Mouse (Mus musculus) CH12.LX (cell line): ENCODE measurements around the gene Exd2. TPM values are rescaled to one million over a fixed set of nuclear protein-coding genes. Genes with fewer than 3 reads are reported as not detected.

Experiments
- DNase-seq: peaks from one replicate; pipeline ENCODE4 v3.0.0-alpha.2; 2013; ENCODE audit errors: extremely low read depth
- H3K27ac ChIP-seq: 2 replicates; pipeline ENCODE4 v1.5.1; 2012; ENCODE audit warnings: low read depth, mild to moderate bottlenecking, control low read depth, moderate library complexity; ENCODE audit not compliant: insufficient read depth
- H3K27me3 ChIP-seq: replicated peaks from 2 replicates; pipeline ENCODE3; 2012; ENCODE audit warnings: inconsistent platforms
- H3K36me3 ChIP-seq, 2 experiments: replicated peaks in 1 of 2; 2 replicates each; pipeline versions ENCODE3 to v1.6.1; 2012; ENCODE audit warnings: inconsistent platforms in 1 of 2, low read length in 1 of 2, mild to moderate bottlenecking in 1 of 2, mixed read lengths in 1 of 2, moderate library complexity in 1 of 2; ENCODE audit not compliant: control insufficient read depth in 1 of 2, insufficient read depth in 1 of 2
- H3K4me1 ChIP-seq, 2 experiments: 2 replicates each; pipeline ENCODE4 v1.6.1; 2012; ENCODE audit warnings: inconsistent platforms in 1 of 2, moderate library complexity in 1 of 2; ENCODE audit not compliant: insufficient read depth in 2 of 2, control insufficient read depth in 1 of 2
- H3K4me2 ChIP-seq: 2 replicates; pipeline ENCODE4 v1.6.1; 2012; ENCODE audit warnings: low read depth, mild to moderate bottlenecking, control low read depth; ENCODE audit not compliant: poor library complexity, insufficient read depth, severe bottlenecking
- H3K4me3 ChIP-seq, 3 experiments: fragments of 150-350 bp in 1 of 3; sonication (generic) in 1 of 3; replicated peaks in 1 of 3; 2 replicates each; pipeline versions ENCODE3 to v1.5.1; 2011 to 2012; ENCODE audit warnings: low read depth in 2 of 3, low read length in 2 of 3, mild to moderate bottlenecking in 2 of 3, moderate library complexity in 2 of 3, control low read depth in 1 of 3, improper control_type of control experiment in 1 of 3, inconsistent platforms in 1 of 3, mixed read lengths in 1 of 3; ENCODE audit not compliant: poor library complexity in 1 of 3
- H3K79me2 ChIP-seq: replicated peaks from 2 replicates; pipeline ENCODE4 v1.6.1; 2012; ENCODE audit warnings: mild to moderate bottlenecking, moderate library complexity; ENCODE audit not compliant: control insufficient read depth, poor library complexity, insufficient read depth, severe bottlenecking; ENCODE audit errors: extremely low read depth
- H3K9ac ChIP-seq: 2 replicates; pipeline ENCODE4 v1.6.1; 2012; ENCODE audit warnings: low read depth, mild to moderate bottlenecking, control low read depth, moderate library complexity; ENCODE audit not compliant: insufficient read depth
- H3K9me3 ChIP-seq: replicated peaks from 2 replicates; pipeline ENCODE3; 2012; ENCODE audit warnings: low read length, inconsistent platforms, mixed read lengths
- BHLHE40 ChIP-seq: IDR thresholded peaks from 2 replicates; pipeline ENCODE4 v1.6.1; 2011; ENCODE audit warnings: mild to moderate bottlenecking, low read depth, low read length, improper control_type of control experiment
- CHD2 ChIP-seq: IDR thresholded peaks from 2 replicates; pipeline ENCODE4 v1.6.1; 2011; ENCODE audit warnings: low read length, improper control_type of control experiment
- CTCF ChIP-seq, 2 experiments: IDR thresholded peaks in 1 of 2; conservative IDR thresholded peaks in 1 of 2; 2 replicates each; pipeline ENCODE4 v1.5.1; 2011 to 2012; ENCODE audit warnings: low read depth in 2 of 2, low read length in 2 of 2, improper control_type of control experiment in 1 of 2, inconsistent platforms in 1 of 2, mild to moderate bottlenecking in 1 of 2, moderate library complexity in 1 of 2
- EP300 ChIP-seq: IDR thresholded peaks from 2 replicates; pipeline ENCODE4 v1.6.1; 2011; ENCODE audit warnings: low read length, improper control_type of control experiment
- GABPA ChIP-seq: IDR thresholded peaks from 2 replicates; pipeline ENCODE4 v1.6.1; 2012; ENCODE audit warnings: low read depth, low read length, improper control_type of control experiment, inconsistent platforms; ENCODE audit not compliant: insufficient replicate concordance
- HCFC1 ChIP-seq: IDR thresholded peaks from 2 replicates; pipeline ENCODE4 v1.6.1; 2012; ENCODE audit warnings: low read depth, mild to moderate bottlenecking, inconsistent platforms, low read length, improper control_type of control experiment
- JUN ChIP-seq: IDR thresholded peaks from 2 replicates; pipeline ENCODE4 v1.6.1; 2011; ENCODE audit warnings: low read depth, mild to moderate bottlenecking, low read length, improper control_type of control experiment, moderate library complexity; ENCODE audit not compliant: insufficient read depth
- JUND ChIP-seq: conservative IDR thresholded peaks from 2 replicates; pipeline ENCODE4 v1.6.1; 2011; ENCODE audit warnings: low read depth, low read length, improper control_type of control experiment
- KAT2A ChIP-seq: IDR thresholded peaks from 2 replicates; pipeline ENCODE4 v1.6.1; 2012; ENCODE audit warnings: low read length, improper control_type of control experiment, inconsistent platforms; ENCODE audit not compliant: insufficient replicate concordance
- MAFK ChIP-seq: IDR thresholded peaks from 2 replicates; pipeline ENCODE4 v1.6.1; 2011; ENCODE audit warnings: low read length, improper control_type of control experiment; ENCODE audit not compliant: insufficient replicate concordance
- MAZ ChIP-seq: IDR thresholded peaks from 2 replicates; pipeline ENCODE4 v1.6.1; 2012; ENCODE audit warnings: low read depth, mild to moderate bottlenecking, inconsistent platforms, low read length, improper control_type of control experiment, moderate library complexity
- MEF2A ChIP-seq: IDR thresholded peaks from 2 replicates; pipeline ENCODE4 v1.6.1; 2014; ENCODE audit warnings: low read depth, mild to moderate bottlenecking, inconsistent platforms, low read length, improper control_type of control experiment, borderline replicate concordance
- MXI1 ChIP-seq: IDR thresholded peaks from 2 replicates; pipeline ENCODE4 v1.6.1; 2011; ENCODE audit warnings: mild to moderate bottlenecking, low read depth, low read length, improper control_type of control experiment
- MYC ChIP-seq: IDR thresholded peaks from 2 replicates; pipeline ENCODE4 v1.6.1; 2011; ENCODE audit warnings: low read depth, mild to moderate bottlenecking, improper control_type of control experiment, low read length
- NRF1 ChIP-seq: IDR thresholded peaks from 2 replicates; pipeline ENCODE4 v1.6.1; 2014; ENCODE audit warnings: low read depth, mild to moderate bottlenecking, inconsistent platforms, low read length, improper control_type of control experiment, moderate library complexity
- PAX5 ChIP-seq: IDR thresholded peaks from 2 replicates; pipeline ENCODE4 v1.6.1; 2012; ENCODE audit warnings: low read length, inconsistent platforms, mixed read lengths
- POLR2A ChIP-seq: IDR thresholded peaks from 2 replicates; pipeline ENCODE4 v1.6.1; 2011; ENCODE audit warnings: low read depth, mild to moderate bottlenecking, improper control_type of control experiment, low read length
- POLR2AphosphoS2 ChIP-seq: IDR thresholded peaks from 2 replicates; pipeline ENCODE4 v1.6.1; 2011; ENCODE audit warnings: low read depth, low read length, improper control_type of control experiment
- RAD21 ChIP-seq: IDR thresholded peaks from 2 replicates; pipeline ENCODE4 v1.6.1; 2011; ENCODE audit warnings: low read depth, mild to moderate bottlenecking, low read length, improper control_type of control experiment, moderate library complexity
- RCOR1 ChIP-seq: conservative IDR thresholded peaks from 2 replicates; pipeline ENCODE4 v1.6.1; 2012; ENCODE audit warnings: low read depth, mild to moderate bottlenecking, inconsistent platforms, low read length, improper control_type of control experiment
- SIN3A ChIP-seq: IDR thresholded peaks from 2 replicates; pipeline ENCODE4 v1.6.1; 2012; ENCODE audit warnings: low read length, improper control_type of control experiment, inconsistent platforms
- SMC3 ChIP-seq: IDR thresholded peaks from 2 replicates; pipeline ENCODE4 v1.6.1; 2011; ENCODE audit warnings: low read depth, low read length, improper control_type of control experiment
- TBP ChIP-seq: conservative IDR thresholded peaks from 2 replicates; pipeline ENCODE4 v1.6.1; 2011; ENCODE audit warnings: low read depth, low read length, improper control_type of control experiment
- TCF12 ChIP-seq: IDR thresholded peaks from 2 replicates; pipeline ENCODE4 v1.6.1; 2014; ENCODE audit warnings: low read depth, mild to moderate bottlenecking, inconsistent platforms, low read length, improper control_type of control experiment
- USF1 ChIP-seq: IDR thresholded peaks from 2 replicates; pipeline ENCODE4 v1.6.1; 2014; ENCODE audit warnings: low read depth, mild to moderate bottlenecking, inconsistent platforms, low read length, improper control_type of control experiment
- ZKSCAN1 ChIP-seq: IDR thresholded peaks from 2 replicates; pipeline ENCODE4 v1.6.1; 2012; ENCODE audit warnings: low read depth, inconsistent platforms, low read length, improper control_type of control experiment, borderline replicate concordance
- dilution Hi-C: fragments of 300-500 bp; cut with MboI; formaldehyde crosslinking; loops from 2 replicates; pipeline ENCODE4 v1.14.3; 2020; ENCODE audit warnings: low sequenced_read_pairs; ENCODE audit not compliant: extremely low pct_unique_long_range_greater_than_20kb, extremely low pct_ligation_motif_present
- in situ Hi-C: fragments of 300-500 bp; cut with MboI; formaldehyde crosslinking; loops from 3 replicates; pipeline ENCODE4 v1.14.3; 2019; ENCODE audit warnings: low sequenced_read_pairs, low pct_ligation_motif_present, low pct_unique_long_range_greater_than_20kb, mixed read lengths
- polyA plus RNA-seq: library from polyadenylated mRNA; unstranded; fragments of >175 nt; gene quantifications from 2 replicates; pipeline ENCODE4 v1.2.1, GENCODE M21; 2012; ENCODE audit warnings: low read depth; ENCODE audit not compliant: insufficient read length
- total RNA-seq, 2 experiments: library from RNA; depleted of rRNA; stranded (reverse); fragments of 300-350 nt in 1 of 2; fragments of >200 nt in 1 of 2; gene quantifications; 2 replicates each; pipeline ENCODE4 v1.2.3; 2012 to 2014

Gene Exd2
- total and polyA plus RNA-seq, 3 experiments: 11.2 to 15.0 (median 11.3) TPM

GRCm38 (mm10) chr12:80415100-80415499, 47.8 kb upstream of the Exd2 start:
- H3K4me2 ChIP-seq: no peak overlapping the region
- peaks cover 9% of the 10 kb centered on the region for H3K9me3 ChIP-seq
- TF ChIP-seq MAZ (no peak), POLR2A (no peak), TBP (no peak), CHD2 (no peak), USF1 (no peak), JUND (no peak), ZKSCAN1 (no peak), KAT2A (no peak), BHLHE40 (no peak), RCOR1 (no peak), PAX5 (no peak), MEF2A (no peak), TCF12 (no peak), POLR2AphosphoS2 (no peak), CTCF (conservative IDR thresholded peaks at IDR 0.05 in 1 of 2, IDR thresholded peaks at IDR 0.05 in 1 of 2; ENCODE audit: low read depth in 2 of 2, low read length in 2 of 2) (no peak), JUN (no peak), SMC3 (no peak), MAFK (no peak), EP300 (no peak), SIN3A (no peak)
- in situ Hi-C loops (no loop called here), dilution Hi-C loops (no loop called here)
- H3K27ac ChIP-seq: no peak overlapping the region
- no peak overlapping the region for H3K9ac ChIP-seq
- no peak for DNase-seq
- 0 out of 2 replicates have a peak, but pooled peaks cover 2% of the 10 kb centered on the region for H3K79me2 ChIP-seq
- no peaks in the 10 kb centered on the region for H3K4me1 ChIP-seq
- H3K4me3 ChIP-seq: no peak overlapping the region
- peaks cover 7 to 59% of the 10 kb centered on the region in 2 experiments for H3K36me3 ChIP-seq
- H3K27me3 ChIP-seq: no peaks in the 10 kb centered on the region

- in situ Hi-C loops (no loop called here), dilution Hi-C loops (no loop called here)
- no peak overlapping the region for H3K4me2 ChIP-seq
- H3K4me1 ChIP-seq: peaks cover 0 to 1% of the 10 kb centered on the region in 2 experiments; a peak in 1 of 4 replicates
- peaks cover 33% of the 10 kb centered on the region for H3K79me2 ChIP-seq
- no peak for DNase-seq
- no peak overlapping the region for H3K4me3 ChIP-seq
- TF ChIP-seq EP300 (no peak), GABPA (no peak), RAD21 (no peak), TCF12 (no peak), HCFC1 (no peak), JUN (no peak), USF1 (no peak), SMC3 (no peak), NRF1 (no peak), MAZ (no peak), ZKSCAN1 (no peak), KAT2A (no peak), MXI1 (no peak), CHD2 (no peak), POLR2AphosphoS2 (no peak), MYC (no peak)
- no peak overlapping the region for H3K9ac ChIP-seq
- no peak overlapping the region for H3K27ac ChIP-seq
- H3K27me3 ChIP-seq: no peaks in the 10 kb centered on the region
- peaks cover 20 to 65% of the 10 kb centered on the region in 2 experiments for H3K36me3 ChIP-seq
- H3K9me3 ChIP-seq: peaks cover 3% of the 10 kb centered on the region
Measured at GRCm38 (mm10) chr12:80427683-80428082, 35.2 kb upstream of the Exd2 start.
